Mouse (Mus musculus) CD4-positive naive resting alpha-beta T cell, adult 76 days (primary cell): ENCODE measurements around the gene B9d1. TPM values are rescaled to one million over a fixed set of nuclear protein-coding genes. Genes with fewer than 3 reads are reported as not detected.

Experiments
- total RNA-seq: library from RNA; stranded (reverse); gene quantifications from one replicate; pipeline ENCODE4 v1.2.4, GENCODE M21; 2023

Gene B9d1
- not detected for total RNA-seq

DNA sequence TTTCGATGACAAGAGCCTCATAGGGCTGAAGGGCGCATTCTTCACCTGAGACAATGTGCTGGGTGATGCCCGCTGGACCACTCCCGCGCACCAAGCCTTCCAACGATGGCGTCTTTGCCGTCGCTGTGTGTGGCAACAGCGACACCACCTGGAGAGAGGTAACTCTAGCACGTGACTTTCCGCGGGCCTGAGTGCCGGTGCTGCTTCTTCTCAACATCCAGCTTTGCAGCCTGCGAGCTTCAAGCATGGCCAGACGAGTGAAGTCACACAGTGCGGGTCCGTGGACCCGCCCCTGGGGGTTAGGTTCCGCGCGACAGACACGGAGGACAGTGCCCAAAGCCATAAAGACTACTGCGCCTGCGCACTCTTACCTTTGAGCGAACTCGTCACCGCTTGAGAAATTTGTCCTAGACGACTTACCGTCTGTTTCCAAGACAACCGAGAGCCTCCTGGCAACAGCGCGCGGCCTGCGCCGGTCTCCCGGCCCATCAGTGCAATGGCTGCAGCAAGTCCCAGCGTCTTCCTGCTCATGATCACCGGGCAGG, at the start of gene B9d1:
Gene B9d1 (plus strand): TSS at position 432 of the 545 bp plus-strand sequence.

DNA sequence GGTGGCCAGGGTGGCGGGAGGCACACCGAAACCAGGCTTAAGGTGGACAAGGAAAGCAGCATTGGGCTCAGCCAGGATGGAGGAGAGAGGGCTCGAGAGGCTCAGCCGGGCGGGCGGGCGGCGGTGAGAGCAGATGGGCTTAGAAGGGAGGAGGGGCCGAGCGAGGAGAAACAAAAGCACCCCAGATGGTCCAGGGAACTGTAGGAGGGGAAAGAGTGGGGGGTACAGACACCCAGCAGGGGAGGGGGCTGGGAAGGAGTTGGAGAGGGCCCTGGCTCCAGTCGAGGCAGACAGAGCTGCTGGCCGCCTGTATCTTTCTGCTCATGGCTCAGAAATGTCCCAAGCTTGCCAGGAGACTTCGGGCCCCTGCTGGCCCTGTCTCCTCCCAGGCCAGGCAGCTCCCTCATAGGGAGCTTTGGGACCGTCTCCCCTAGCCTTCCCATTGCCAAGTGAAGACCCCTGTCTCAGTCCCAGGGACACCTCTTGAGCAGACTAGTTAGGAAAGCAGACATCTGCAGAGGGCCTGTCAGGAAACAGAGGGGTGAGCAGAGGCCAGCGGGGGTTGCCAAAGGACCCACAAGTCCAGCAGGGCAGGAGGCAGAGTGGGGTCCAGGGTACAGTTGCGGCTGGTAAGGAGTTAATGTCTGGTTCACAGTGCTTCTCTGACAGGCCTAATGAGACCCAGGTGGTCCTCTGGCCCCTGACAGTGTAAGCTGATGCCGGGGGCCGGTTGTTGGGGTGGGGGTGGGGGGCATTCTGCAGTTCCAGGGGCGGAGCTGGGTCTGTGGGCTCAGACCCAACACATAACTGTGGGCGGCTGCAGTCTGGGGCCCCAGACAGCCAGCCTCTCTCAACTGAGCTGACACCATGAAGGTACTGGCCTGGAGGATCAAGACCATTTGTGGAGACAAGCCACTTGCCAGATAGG, 20.1 kb upstream of the B9d1 start, which contains the start of gene Mfap4:
Gene Mfap4 (plus strand): TSS at position 819 of the 928 bp plus-strand sequence.

DNA sequence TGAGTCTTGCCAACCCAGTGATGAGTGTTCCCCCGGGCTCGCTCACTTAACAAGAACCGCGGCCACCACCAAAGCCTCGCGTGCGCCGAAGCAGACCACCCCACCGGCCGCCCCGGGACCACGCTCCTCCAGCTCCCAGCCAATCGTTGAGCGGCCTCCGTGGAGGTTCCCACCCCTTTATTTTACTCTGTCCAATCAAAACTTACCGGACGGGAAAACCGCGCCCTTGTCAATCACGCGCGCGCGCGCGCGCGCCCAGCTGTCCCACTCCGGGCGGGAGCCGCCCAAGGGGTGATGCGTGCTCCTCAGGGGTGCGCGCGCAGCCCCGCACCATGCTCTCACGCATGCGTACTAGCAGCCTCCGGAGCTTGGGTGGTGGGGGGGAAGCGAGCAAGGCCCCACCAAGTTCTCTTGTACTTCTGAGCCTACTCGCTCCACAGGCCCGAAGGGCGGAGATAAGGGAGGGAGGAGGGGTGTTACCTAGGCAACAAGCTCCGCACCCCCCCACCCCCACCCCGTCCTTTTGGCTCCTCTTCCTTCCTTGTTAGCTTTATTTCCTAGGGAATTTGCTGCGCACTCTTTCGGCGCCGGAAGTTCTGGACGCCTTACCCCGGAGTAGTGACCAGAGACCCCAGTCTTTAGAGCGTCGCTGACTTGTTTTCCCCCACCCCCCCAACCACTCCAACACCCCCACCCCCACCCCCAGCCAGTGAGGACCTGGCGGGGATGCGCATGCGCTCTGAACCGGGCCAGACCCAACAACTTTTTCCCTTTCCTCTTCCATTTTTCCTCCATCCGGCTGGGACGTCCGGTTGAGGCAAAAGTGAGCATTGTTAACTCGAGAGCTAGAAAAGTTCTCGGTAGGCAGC, 10.6 kb upstream of the B9d1 start, which contains the start of gene Mapk7:
Gene Mapk7 (minus strand): TSS at position 278 of the 869 bp plus-strand sequence.

Other genes starting within 250 kb of the B9d1 start
- gene Aldh3a2, start 237.7 kb upstream of the B9d1 start, total RNA-seq = 52.3 TPM
- not detected for gene Slc47a2, start 162.3 kb upstream of the B9d1 start, total RNA-seq
- not detected for gene Slc47a1, start 126.8 kb upstream of the B9d1 start, total RNA-seq
- not detected for gene Rnf112, start 51.0 kb upstream of the B9d1 start, total RNA-seq
- gene Mfap4, start 19.7 kb upstream of the B9d1 start, total RNA-seq = not detected
- 14.8 TPM for gene Mapk7, start 10.7 kb upstream of the B9d1 start, total RNA-seq
- 0.41 TPM for gene Epn2, start 74.5 kb downstream of the B9d1 start, total RNA-seq
- 175 TPM for gene Grap, start 148.1 kb downstream of the B9d1 start, total RNA-seq
- gene Fam83g, start 178.9 kb downstream of the B9d1 start, total RNA-seq = 1.8 TPM
- not detected for gene Slc5a10, start 215.7 kb downstream of the B9d1 start, total RNA-seq